8 mouse cellular contexts compared by ENCODE assay signal in the genomic region with DNA sequence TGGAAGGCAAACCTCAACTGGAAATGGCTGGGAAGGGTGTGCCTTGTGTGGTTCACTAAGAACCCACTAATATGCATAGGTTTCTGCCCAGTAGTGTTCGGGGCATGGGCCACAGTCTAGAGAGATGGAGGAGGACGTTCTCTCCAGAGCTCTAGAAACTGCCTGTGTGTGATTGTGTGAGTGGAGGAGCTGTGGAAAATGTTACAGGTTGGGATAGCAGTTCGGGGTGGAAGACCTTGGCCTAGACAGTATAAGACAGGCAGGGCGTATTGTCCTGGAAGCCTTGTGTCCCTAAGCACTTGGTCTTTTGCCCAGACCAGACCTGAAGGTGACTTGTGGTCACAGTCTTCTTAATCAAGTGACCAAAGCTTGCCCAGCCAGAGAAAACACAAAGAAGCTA. TPM values are rescaled to one million over a fixed set of nuclear protein-coding genes. Genes with fewer than 3 reads are reported as not detected.
DNase-seq lines count a peak whose midpoint lies in the region; ATAC-seq and TF ChIP-seq lines count a peak whose summit lies in the region.

No protein-coding gene starts in this region.

- no peaks in the 10 kb centered on the region for H3K9me3 ChIP-seq in forebrain, embryonic 10.5 days
- H3K9me3 ChIP-seq in intestine, postnatal 0 days (ENCODE audit: control insufficient read depth): no peaks in the 10 kb centered on the region

- H3K27me3 ChIP-seq in forebrain, embryonic 10.5 days (ENCODE audit: poor library complexity, severe bottlenecking): no peaks in the 10 kb centered on the region
- no peaks in the 10 kb centered on the region for H3K27me3 ChIP-seq in intestine, postnatal 0 days (replicated peaks; ENCODE audit: control insufficient read depth, insufficient read depth, low read length)

- ATAC-seq in intestine, postnatal 0 days: no peak

- intact Hi-C loops in left cerebral cortex, postnatal 4 days (cut with DNase I): no loop called here

- H3K9ac ChIP-seq in intestine, postnatal 0 days (ENCODE audit: low read depth, low read length): peak overlapping the region; percentile 96

- H3K27ac ChIP-seq in forebrain, embryonic 10.5 days: peak overlapping the region; percentile 100
- H3K27ac ChIP-seq in intestine, postnatal 0 days (ENCODE audit: low read depth, low read length): peak overlapping the region; percentile 58
- H3K27ac ChIP-seq in olfactory bulb, adult 2 months (ENCODE audit: insufficient read depth, low read depth, low read length): peak overlapping the region; percentile 23; the same call in 1 of the 2 replicates

- H3K4me2 ChIP-seq in intestine, postnatal 0 days (replicated peaks; ENCODE audit: low read depth): peak overlapping the region; percentile 66

- no peak for TF ChIP-seq CTCF in lung, adult 2 months (IDR thresholded peaks at IDR 0.05; ENCODE audit: insufficient read depth, low read length)
- no peak for TF ChIP-seq CTCF in intestine, postnatal 0 days (IDR thresholded peaks at IDR 0.05; ENCODE audit: low read depth)
- TF ChIP-seq CTCF in olfactory bulb, adult 2 months (IDR thresholded peaks at IDR 0.05; ENCODE audit: insufficient read depth, low read depth, low read length): no peak

- TF ChIP-seq POLR2A in lung, adult 2 months (IDR thresholded peaks at IDR 0.05; ENCODE audit: borderline replicate concordance, extremely low read depth, low read depth, low read length): no peak
- TF ChIP-seq POLR2A in olfactory bulb, adult 2 months (IDR thresholded peaks at IDR 0.05; ENCODE audit: insufficient read depth, low read depth, low read length): no peak

- DNase-seq in lung, adult 2 months: no peak
- DNase-seq in lung, postnatal 4 days: no peak
- DNase-seq in forebrain, embryonic 10.5 days (ENCODE audit: extremely low spot score, low spot score): no peak
- no peak for DNase-seq in left cerebral cortex, postnatal 4 days
- DNase-seq in gastrocnemius, postnatal 25 days: no peak
- DNase-seq in urinary bladder, postnatal 10 days (ENCODE audit: low spot score): no peak

- 14% methylated on average over 4 of the region's 4 CpGs for WGBS in lung, adult 2 months
- WGBS in forebrain, embryonic 10.5 days: 80% methylated on average over 4 of the region's 4 CpGs
- WGBS in intestine, postnatal 0 days: 29% methylated on average over 4 of the region's 4 CpGs
- 20% methylated on average over 4 of the region's 4 CpGs for WGBS in olfactory bulb, adult 2 months

- peaks cover 27% of the 10 kb centered on the region for H3K4me1 ChIP-seq in lung, adult 2 months (ENCODE audit: control insufficient read depth, insufficient read depth, low read length)
- H3K4me1 ChIP-seq in forebrain, embryonic 10.5 days: peaks cover 74% of the 10 kb centered on the region
- peaks cover 10% of the 10 kb centered on the region; the same call in 1 of the 2 replicates for H3K4me1 ChIP-seq in intestine, postnatal 0 days (replicated peaks; ENCODE audit: control insufficient read depth, insufficient read depth, low read length)
- peaks cover 43% of the 10 kb centered on the region for H3K4me1 ChIP-seq in olfactory bulb, adult 2 months (ENCODE audit: control insufficient read depth, insufficient read depth, low read length)

- peak overlapping the region; percentile 27 for H3K4me3 ChIP-seq in lung, adult 2 months (replicated peaks; ENCODE audit: extremely low read depth, low read depth, low read length)
- peak overlapping the region; percentile 93 for H3K4me3 ChIP-seq in forebrain, embryonic 10.5 days
- H3K4me3 ChIP-seq in intestine, postnatal 0 days (ENCODE audit: low read depth, low read length): peak overlapping the region; percentile 92
- peak overlapping the region; percentile 32 for H3K4me3 ChIP-seq in olfactory bulb, adult 2 months (ENCODE audit: insufficient read depth, low read depth, low read length)

- peaks cover 59% of the 10 kb centered on the region for H3K36me3 ChIP-seq in forebrain, embryonic 10.5 days (replicated peaks)
- peaks cover 46% of the 10 kb centered on the region for H3K36me3 ChIP-seq in intestine, postnatal 0 days (ENCODE audit: control insufficient read depth, insufficient read depth)

RNA-seq across cellular contexts. Expression of gene Hnrnpl, which starts 4.1 kb away (rescaled TPM):
- 166 and 244 TPM in 2 replicates for polyA plus RNA-seq in lung, adult 2 months (2012; rRNA removed)
- polyA plus RNA-seq in forebrain, embryonic 10.5 days (2016; fragmentation: Nextera tagmentation; extraction: Ambion mirVana): 325 and 336 TPM in 2 replicates
- 144 and 152 TPM in 2 replicates for polyA plus RNA-seq in intestine, postnatal 0 days (2015; fragmentation: Nextera tagmentation; extraction: Ambion mirVana)
- polyA plus RNA-seq in olfactory bulb, adult 2 months (2012; ENCODE audit: insufficient read depth, insufficient read length, low replicate concordance, missing spikeins): 179 and 465 TPM in 2 replicates
- total RNA-seq in left cerebral cortex, postnatal 4 days (2021): 100 to 1,000 TPM; 572 to 576 TPM
- total RNA-seq in gastrocnemius, postnatal 25 days (2021): 100 to 1,000 TPM; 118 to 120 TPM

RNA-seq across cellular contexts. Expression of gene Ech1, which starts 12.6 kb away (rescaled TPM):
- 201 and 250 TPM in 2 replicates for polyA plus RNA-seq in lung, adult 2 months (2012; rRNA removed)
- polyA plus RNA-seq in forebrain, embryonic 10.5 days (2016; fragmentation: Nextera tagmentation; extraction: Ambion mirVana): 68.5 and 72.0 TPM in 2 replicates
- polyA plus RNA-seq in intestine, postnatal 0 days (2015; fragmentation: Nextera tagmentation; extraction: Ambion mirVana): 402 and 426 TPM in 2 replicates
- not detected in 2 replicates for polyA plus RNA-seq in olfactory bulb, adult 2 months (2012; ENCODE audit: insufficient read depth, insufficient read length, low replicate concordance, missing spikeins)
- 10 to 100 TPM; 45.3 to 45.9 TPM for total RNA-seq in left cerebral cortex, postnatal 4 days (2021)
- total RNA-seq in gastrocnemius, postnatal 25 days (2021): 100 to 1,000 TPM; 185 to 241 TPM

RNA-seq across cellular contexts. Expression of gene Lgals4, which starts 21.2 kb away (rescaled TPM):
- polyA plus RNA-seq in lung, adult 2 months (2012; rRNA removed): 19.0 and 25.5 TPM in 2 replicates
- polyA plus RNA-seq in forebrain, embryonic 10.5 days (2016; fragmentation: Nextera tagmentation; extraction: Ambion mirVana): 2.9 and 3.1 TPM in 2 replicates
- polyA plus RNA-seq in intestine, postnatal 0 days (2015; fragmentation: Nextera tagmentation; extraction: Ambion mirVana): 2,376 and 2,464 TPM in 2 replicates
- polyA plus RNA-seq in olfactory bulb, adult 2 months (2012; ENCODE audit: insufficient read depth, insufficient read length, low replicate concordance, missing spikeins): not detected in 2 replicates
- total RNA-seq in left cerebral cortex, postnatal 4 days (2021): 1 to 10 TPM; 3.6 to 4.6 TPM
- 1 to 10 TPM; 3.2 to 5.4 TPM for total RNA-seq in gastrocnemius, postnatal 25 days (2021)

RNA-seq across cellular contexts. Expression of gene Rinl, which starts 23.7 kb away (rescaled TPM):
- 11.2 and 14.5 TPM in 2 replicates for polyA plus RNA-seq in lung, adult 2 months (2012; rRNA removed)
- polyA plus RNA-seq in forebrain, embryonic 10.5 days (2016; fragmentation: Nextera tagmentation; extraction: Ambion mirVana): 3.4 and 3.8 TPM in 2 replicates
- 1.6 and 2.2 TPM in 2 replicates for polyA plus RNA-seq in intestine, postnatal 0 days (2015; fragmentation: Nextera tagmentation; extraction: Ambion mirVana)
- polyA plus RNA-seq in olfactory bulb, adult 2 months (2012; ENCODE audit: insufficient read depth, insufficient read length, low replicate concordance, missing spikeins): not detected in 2 replicates
- 1 to 10 TPM; 1.5 to 1.6 TPM for total RNA-seq in left cerebral cortex, postnatal 4 days (2021)
- total RNA-seq in gastrocnemius, postnatal 25 days (2021): under 1 TPM; 0.51 to 0.78 TPM

RNA-seq across cellular contexts. Expression of gene Nfkbib, which starts 45.1 kb away (rescaled TPM):
- 48.5 and 49.2 TPM in 2 replicates for polyA plus RNA-seq in lung, adult 2 months (2012; rRNA removed)
- polyA plus RNA-seq in forebrain, embryonic 10.5 days (2016; fragmentation: Nextera tagmentation; extraction: Ambion mirVana): 56.6 and 57.6 TPM in 2 replicates
- polyA plus RNA-seq in intestine, postnatal 0 days (2015; fragmentation: Nextera tagmentation; extraction: Ambion mirVana): 33.1 and 33.2 TPM in 2 replicates
- polyA plus RNA-seq in olfactory bulb, adult 2 months (2012; ENCODE audit: insufficient read depth, insufficient read length, low replicate concordance, missing spikeins): not detected in 2 replicates
- 10 to 100 TPM; 35.3 to 35.6 TPM for total RNA-seq in left cerebral cortex, postnatal 4 days (2021)
- 10 to 100 TPM; 24.4 to 27.9 TPM for total RNA-seq in gastrocnemius, postnatal 25 days (2021)

Comparison
In these comparisons a context has a peak if more than half of its experiments do, and no peak if none do; other contexts are left out.
1. H3K4me3 ChIP-seq: peak in every context shown above with its lines; median percentile 93 in forebrain, embryonic 10.5 days; 92 in intestine, postnatal 0 days; 32 in olfactory bulb, adult 2 months; 27 in lung, adult 2 months.
2. H3K27ac ChIP-seq: peak in every context shown above with its lines; median percentile 100 in forebrain, embryonic 10.5 days; 58 in intestine, postnatal 0 days; 23 in olfactory bulb, adult 2 months.
3. RNA of gene Ech1, which starts 12.6 kb away (polyA plus RNA-seq): 402 to 426 TPM in intestine, postnatal 0 days, 201 to 250 TPM in lung, adult 2 months and 68.5 to 72.0 TPM in forebrain, embryonic 10.5 days; not detected in olfactory bulb, adult 2 months; every median in the first group is over 10 times any median in the second.
4. RNA of gene Lgals4, which starts 21.2 kb away (polyA plus RNA-seq): 2,376 to 2,464 TPM in intestine, postnatal 0 days; 19.0 to 25.5 TPM in lung, adult 2 months, 2.9 to 3.1 TPM in forebrain, embryonic 10.5 days and not detected in olfactory bulb, adult 2 months; every median in the first group is over 10 times any median in the second.